Mouse (Mus musculus): ENCODE measurements at regions not wholly inside any gene's neighbourhood (a gene's known extent, or its start where the extent isn't known, plus 50 kb on each side); places are given as distances from the start of the nearest gene placed in this dataset.

DNA sequence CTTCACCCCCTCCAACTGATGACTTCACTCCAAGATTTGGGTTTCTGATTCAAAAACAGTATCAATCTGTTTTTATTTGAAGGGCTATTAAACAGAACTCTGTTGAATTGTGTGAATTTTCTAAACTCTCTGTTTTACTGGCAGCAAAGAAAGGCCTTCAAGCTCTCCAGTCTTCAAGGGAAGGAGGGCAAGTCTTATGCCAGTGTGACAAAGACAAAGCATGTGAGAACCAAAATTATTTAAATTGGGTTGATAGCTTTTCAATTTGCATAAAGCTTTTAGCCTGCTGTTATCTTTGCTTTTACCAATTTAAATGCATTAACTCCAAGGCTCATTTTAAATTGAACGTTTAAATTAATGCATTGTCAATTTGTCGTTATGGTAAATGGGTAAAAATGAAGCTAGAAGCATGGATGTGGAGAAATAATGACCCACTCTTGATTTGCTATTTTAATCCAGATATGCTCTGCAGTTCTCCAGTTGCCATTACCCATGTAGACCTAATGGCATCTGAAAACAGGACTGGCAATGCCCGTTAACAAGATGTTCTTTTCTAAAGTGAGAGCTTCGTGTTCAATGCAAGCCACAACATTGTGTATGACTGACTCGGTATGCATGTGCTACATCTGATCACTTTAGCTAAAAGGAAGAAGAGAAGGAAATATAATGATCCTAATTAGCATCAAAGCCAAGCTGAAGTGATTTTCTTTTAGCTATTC is 375.0 kb upstream of the Cntn5 start:
- TF ChIP-seq CTCF (IDR thresholded peaks at IDR 0.05) (no peak), POLR2A (IDR thresholded peaks at IDR 0.05; ENCODE audit: insufficient read depth, low read depth, low read length) (no peak)
